Mouse (Mus musculus) CH12.LX (cell line): ENCODE measurements at regions not wholly inside any gene's neighbourhood (a gene's known extent, or its start where the extent isn't known, plus 50 kb on each side); places are given as distances from the start of the nearest gene placed in this dataset.

Experiments used
- DNase-seq: peaks from one replicate; pipeline ENCODE4 v3.0.0-alpha.2; 2013; ENCODE audit errors: extremely low read depth
- H3K27ac ChIP-seq: 2 replicates; pipeline ENCODE4 v1.5.1; 2012; ENCODE audit warnings: low read depth, mild to moderate bottlenecking, control low read depth, moderate library complexity; ENCODE audit not compliant: insufficient read depth
- H3K27me3 ChIP-seq: replicated peaks from 2 replicates; pipeline ENCODE3; 2012; ENCODE audit warnings: inconsistent platforms
- H3K36me3 ChIP-seq, 2 experiments: replicated peaks in 1 of 2; 2 replicates each; pipeline versions ENCODE3 to v1.6.1; 2012; ENCODE audit warnings: inconsistent platforms in 1 of 2, low read length in 1 of 2, mild to moderate bottlenecking in 1 of 2, mixed read lengths in 1 of 2, moderate library complexity in 1 of 2; ENCODE audit not compliant: control insufficient read depth in 1 of 2, insufficient read depth in 1 of 2
- H3K4me1 ChIP-seq, 2 experiments: 2 replicates each; pipeline ENCODE4 v1.6.1; 2012; ENCODE audit warnings: inconsistent platforms in 1 of 2, moderate library complexity in 1 of 2; ENCODE audit not compliant: insufficient read depth in 2 of 2, control insufficient read depth in 1 of 2
- H3K4me2 ChIP-seq: 2 replicates; pipeline ENCODE4 v1.6.1; 2012; ENCODE audit warnings: low read depth, mild to moderate bottlenecking, control low read depth; ENCODE audit not compliant: poor library complexity, insufficient read depth, severe bottlenecking
- H3K4me3 ChIP-seq, 3 experiments: fragments of 150-350 bp in 1 of 3; sonication (generic) in 1 of 3; replicated peaks in 1 of 3; 2 replicates each; pipeline versions ENCODE3 to v1.5.1; 2011 to 2012; ENCODE audit warnings: low read depth in 2 of 3, low read length in 2 of 3, mild to moderate bottlenecking in 2 of 3, moderate library complexity in 2 of 3, control low read depth in 1 of 3, improper control_type of control experiment in 1 of 3, inconsistent platforms in 1 of 3, mixed read lengths in 1 of 3; ENCODE audit not compliant: poor library complexity in 1 of 3
- H3K79me2 ChIP-seq: replicated peaks from 2 replicates; pipeline ENCODE4 v1.6.1; 2012; ENCODE audit warnings: mild to moderate bottlenecking, moderate library complexity; ENCODE audit not compliant: control insufficient read depth, poor library complexity, insufficient read depth, severe bottlenecking; ENCODE audit errors: extremely low read depth
- H3K9ac ChIP-seq: 2 replicates; pipeline ENCODE4 v1.6.1; 2012; ENCODE audit warnings: low read depth, mild to moderate bottlenecking, control low read depth, moderate library complexity; ENCODE audit not compliant: insufficient read depth
- H3K9me3 ChIP-seq: replicated peaks from 2 replicates; pipeline ENCODE3; 2012; ENCODE audit warnings: low read length, inconsistent platforms, mixed read lengths
- BHLHE40 ChIP-seq: IDR thresholded peaks from 2 replicates; pipeline ENCODE4 v1.6.1; 2011; ENCODE audit warnings: mild to moderate bottlenecking, low read depth, low read length, improper control_type of control experiment
- CHD1 ChIP-seq: IDR thresholded peaks from 2 replicates; pipeline ENCODE4 v1.6.1; 2012; ENCODE audit warnings: low read depth, low read length, improper control_type of control experiment, inconsistent platforms
- CHD2 ChIP-seq: IDR thresholded peaks from 2 replicates; pipeline ENCODE4 v1.6.1; 2011; ENCODE audit warnings: low read length, improper control_type of control experiment
- CTCF ChIP-seq, 2 experiments: IDR thresholded peaks in 1 of 2; conservative IDR thresholded peaks in 1 of 2; 2 replicates each; pipeline ENCODE4 v1.5.1; 2011 to 2012; ENCODE audit warnings: low read depth in 2 of 2, low read length in 2 of 2, improper control_type of control experiment in 1 of 2, inconsistent platforms in 1 of 2, mild to moderate bottlenecking in 1 of 2, moderate library complexity in 1 of 2
- E2F4 ChIP-seq: IDR thresholded peaks from 2 replicates; pipeline ENCODE4 v1.6.1; 2011; ENCODE audit warnings: low read depth, low read length, improper control_type of control experiment; ENCODE audit not compliant: insufficient replicate concordance
- ETS1 ChIP-seq: conservative IDR thresholded peaks from 2 replicates; pipeline ENCODE4 v1.6.1; 2012; ENCODE audit warnings: low read depth, mild to moderate bottlenecking, inconsistent platforms, low read length, improper control_type of control experiment, moderate library complexity
- GABPA ChIP-seq: IDR thresholded peaks from 2 replicates; pipeline ENCODE4 v1.6.1; 2012; ENCODE audit warnings: low read depth, low read length, improper control_type of control experiment, inconsistent platforms; ENCODE audit not compliant: insufficient replicate concordance
- HCFC1 ChIP-seq: IDR thresholded peaks from 2 replicates; pipeline ENCODE4 v1.6.1; 2012; ENCODE audit warnings: low read depth, mild to moderate bottlenecking, inconsistent platforms, low read length, improper control_type of control experiment
- IRF4 ChIP-seq: IDR thresholded peaks from 2 replicates; pipeline ENCODE4 v1.6.1; 2014; ENCODE audit warnings: low read depth, mild to moderate bottlenecking, inconsistent platforms, low read length, improper control_type of control experiment
- MAFK ChIP-seq: IDR thresholded peaks from 2 replicates; pipeline ENCODE4 v1.6.1; 2011; ENCODE audit warnings: low read length, improper control_type of control experiment; ENCODE audit not compliant: insufficient replicate concordance
- MAX ChIP-seq: IDR thresholded peaks from 2 replicates; pipeline ENCODE4 v1.6.1; 2011; ENCODE audit warnings: low read length, improper control_type of control experiment
- MAZ ChIP-seq: IDR thresholded peaks from 2 replicates; pipeline ENCODE4 v1.6.1; 2012; ENCODE audit warnings: low read depth, mild to moderate bottlenecking, inconsistent platforms, low read length, improper control_type of control experiment, moderate library complexity
- MXI1 ChIP-seq: IDR thresholded peaks from 2 replicates; pipeline ENCODE4 v1.6.1; 2011; ENCODE audit warnings: mild to moderate bottlenecking, low read depth, low read length, improper control_type of control experiment
- MYC ChIP-seq: IDR thresholded peaks from 2 replicates; pipeline ENCODE4 v1.6.1; 2011; ENCODE audit warnings: low read depth, mild to moderate bottlenecking, improper control_type of control experiment, low read length
- NELFE ChIP-seq: IDR thresholded peaks from 2 replicates; pipeline ENCODE4 v1.6.1; 2011; ENCODE audit warnings: low read depth, low read length, improper control_type of control experiment
- NRF1 ChIP-seq: IDR thresholded peaks from 2 replicates; pipeline ENCODE4 v1.6.1; 2014; ENCODE audit warnings: low read depth, mild to moderate bottlenecking, inconsistent platforms, low read length, improper control_type of control experiment, moderate library complexity
- POLR2A ChIP-seq: IDR thresholded peaks from 2 replicates; pipeline ENCODE4 v1.6.1; 2011; ENCODE audit warnings: low read depth, mild to moderate bottlenecking, improper control_type of control experiment, low read length
- RAD21 ChIP-seq: IDR thresholded peaks from 2 replicates; pipeline ENCODE4 v1.6.1; 2011; ENCODE audit warnings: low read depth, mild to moderate bottlenecking, low read length, improper control_type of control experiment, moderate library complexity
- SIN3A ChIP-seq: IDR thresholded peaks from 2 replicates; pipeline ENCODE4 v1.6.1; 2012; ENCODE audit warnings: low read length, improper control_type of control experiment, inconsistent platforms
- TCF12 ChIP-seq: IDR thresholded peaks from 2 replicates; pipeline ENCODE4 v1.6.1; 2014; ENCODE audit warnings: low read depth, mild to moderate bottlenecking, inconsistent platforms, low read length, improper control_type of control experiment
- UBTF ChIP-seq: IDR thresholded peaks from 2 replicates; pipeline ENCODE4 v1.6.1; 2012; ENCODE audit warnings: low read depth, mild to moderate bottlenecking, inconsistent platforms, low read length, improper control_type of control experiment, moderate library complexity
- ZC3H11A ChIP-seq: IDR thresholded peaks from 2 replicates; pipeline ENCODE4 v1.6.1; 2012; ENCODE audit warnings: low read depth, mild to moderate bottlenecking, inconsistent platforms, low read length, improper control_type of control experiment
- ZKSCAN1 ChIP-seq: IDR thresholded peaks from 2 replicates; pipeline ENCODE4 v1.6.1; 2012; ENCODE audit warnings: low read depth, inconsistent platforms, low read length, improper control_type of control experiment, borderline replicate concordance
- ZMIZ1 ChIP-seq: IDR thresholded peaks from 2 replicates; pipeline ENCODE4 v1.6.1; 2012; ENCODE audit warnings: low read depth, mild to moderate bottlenecking, inconsistent platforms, low read length, improper control_type of control experiment
- ZNF384 ChIP-seq: IDR thresholded peaks from 2 replicates; pipeline ENCODE4 v1.6.1; 2012; ENCODE audit warnings: low read depth, low read length, improper control_type of control experiment, inconsistent platforms
- dilution Hi-C: fragments of 300-500 bp; cut with MboI; formaldehyde crosslinking; loops from 2 replicates; pipeline ENCODE4 v1.14.3; 2020; ENCODE audit warnings: low sequenced_read_pairs; ENCODE audit not compliant: extremely low pct_unique_long_range_greater_than_20kb, extremely low pct_ligation_motif_present
- in situ Hi-C: fragments of 300-500 bp; cut with MboI; formaldehyde crosslinking; loops from 3 replicates; pipeline ENCODE4 v1.14.3; 2019; ENCODE audit warnings: low sequenced_read_pairs, low pct_ligation_motif_present, low pct_unique_long_range_greater_than_20kb, mixed read lengths

DNA sequence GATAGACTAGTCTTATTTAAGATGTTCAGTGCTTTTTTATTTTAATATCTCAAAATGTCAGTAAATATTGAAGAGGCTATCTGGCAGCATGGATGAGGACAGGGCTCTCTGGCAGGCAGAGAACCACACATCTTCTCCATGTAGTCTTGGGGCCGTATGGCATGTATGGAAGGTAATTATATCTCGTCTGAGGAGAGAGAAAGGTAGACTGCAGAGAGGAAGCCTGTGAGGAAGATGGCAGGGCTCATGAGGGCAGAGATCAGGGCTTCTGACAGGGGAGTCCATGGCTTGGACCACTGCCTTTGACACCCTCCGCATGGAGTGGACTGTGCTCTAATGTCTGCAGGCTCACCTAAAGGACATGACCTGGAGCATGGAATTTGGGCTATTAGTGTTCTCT lies 146.0 kb upstream of the Runx1 start:
- Histone ChIP-seq H3K36me3 (no peaks in the 10 kb centered on the region), H3K27me3 (no peaks in the 10 kb centered on the region), H3K4me2 (no peak overlapping the region), H3K9ac (no peak overlapping the region), H3K79me2 (no peaks in the 10 kb centered on the region), H3K4me3 (no peak overlapping the region), H3K9me3 (no peaks in the 10 kb centered on the region), H3K27ac (no peak overlapping the region), H3K4me1 (peaks cover 0 to 3% of the 10 kb centered on the region in 2 experiments; a peak in 1 of 4 replicates)
- DNase-seq = no peak
- in situ Hi-C loops (no loop called here), dilution Hi-C loops (no loop called here)
- TF ChIP-seq CTCF (conservative IDR thresholded peaks at IDR 0.05 in 1 of 2, IDR thresholded peaks at IDR 0.05 in 1 of 2; ENCODE audit: low read depth in 2 of 2, low read length in 2 of 2) = no peak

DNA sequence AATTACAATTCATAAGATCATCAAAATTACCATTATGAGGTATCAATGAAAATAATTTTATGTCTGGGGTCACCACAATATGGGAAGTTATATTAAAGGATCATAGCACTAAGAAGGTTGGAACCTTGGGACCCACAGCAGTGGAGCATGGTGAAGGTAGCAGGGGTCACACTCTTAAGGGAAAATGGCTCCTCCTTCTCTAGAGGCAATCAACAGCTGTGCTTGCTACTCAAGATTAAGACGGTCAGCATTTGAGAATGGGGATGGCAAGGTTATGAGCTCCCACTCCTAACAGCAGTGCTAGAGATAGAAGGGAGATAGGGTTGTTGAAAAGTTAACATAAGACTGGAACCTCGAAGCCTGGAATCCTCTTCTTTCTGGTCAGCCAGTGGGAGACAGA lies 144.6 kb upstream of the Runx1 start:
- DNase-seq = no peak
- in situ Hi-C loops = no loop called here

DNA sequence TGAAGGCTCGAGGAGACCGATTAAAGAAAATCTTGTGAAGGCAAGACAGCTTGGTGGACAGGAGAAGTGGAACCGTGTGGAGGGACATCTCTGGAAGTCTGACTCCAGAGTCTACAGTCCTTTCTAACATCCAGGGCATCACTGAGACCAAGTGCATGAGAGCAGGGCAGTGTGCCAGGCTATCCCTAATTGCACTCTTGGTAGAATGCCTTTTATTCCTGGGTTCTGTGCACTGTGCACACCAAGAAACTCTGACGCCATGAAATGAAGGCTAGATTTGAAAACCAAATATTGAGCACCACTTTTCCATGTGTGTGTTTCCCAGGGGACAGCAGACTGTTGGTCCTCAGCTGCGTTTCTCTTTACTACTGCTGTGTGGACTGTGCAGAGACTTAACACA lies 143.1 kb upstream of the Runx1 start:
- Histone ChIP-seq H3K27me3 (no peaks in the 10 kb centered on the region), H3K4me3 (no peak overlapping the region), H3K9me3 (no peaks in the 10 kb centered on the region), H3K4me1 (peaks cover 0 to 3% of the 10 kb centered on the region in 2 experiments; a peak in 1 of 4 replicates), H3K36me3 (no peaks in the 10 kb centered on the region), H3K4me2 (no peak overlapping the region), H3K27ac (no peak overlapping the region), H3K9ac (no peak overlapping the region), H3K79me2 (no peaks in the 10 kb centered on the region)
- dilution Hi-C loops (no loop called here), in situ Hi-C loops (no loop called here)
- TF ChIP-seq MAX (no peak), NELFE (no peak), HCFC1 (no peak), NRF1 (no peak), MXI1 (no peak), CHD1 (no peak), SIN3A (no peak), MYC (no peak), ZNF384 (no peak)
- DNase-seq = no peak

More for the DNA sequence above, 144.6 kb upstream of the Runx1 start:
- H3K27ac ChIP-seq = no peak overlapping the region
- TF ChIP-seq RAD21 (no peak), CHD1 (no peak), ZC3H11A (no peak), MXI1 (no peak), BHLHE40 (no peak), MAZ (no peak), NELFE (no peak), ZNF384 (no peak), E2F4 (no peak), CHD2 (no peak), ZKSCAN1 (no peak), ETS1 (no peak), TCF12 (no peak), POLR2A (no peak), IRF4 (no peak), MAFK (no peak), GABPA (no peak), UBTF (no peak), ZMIZ1 (no peak)
- H3K27me3 ChIP-seq = no peaks in the 10 kb centered on the region
- dilution Hi-C loops = no loop called here
- H3K4me1 ChIP-seq = peaks cover 0 to 3% of the 10 kb centered on the region in 2 experiments; a peak in 1 of 4 replicates
- H3K4me2 ChIP-seq = no peak overlapping the region
- H3K9me3 ChIP-seq = no peaks in the 10 kb centered on the region
- H3K79me2 ChIP-seq = no peaks in the 10 kb centered on the region
- H3K4me3 ChIP-seq = no peak overlapping the region
- H3K36me3 ChIP-seq = no peaks in the 10 kb centered on the region
- H3K9ac ChIP-seq = no peak overlapping the region
